Mouse (Mus musculus): ENCODE measurements around the gene Mgarp. TPM values are rescaled to one million over a fixed set of nuclear protein-coding genes. Genes with fewer than 3 reads are reported as not detected.

Gene Mgarp
- polyA plus RNA-seq, 1 experiment from 2014 or later = 2.5 TPM

DNA sequence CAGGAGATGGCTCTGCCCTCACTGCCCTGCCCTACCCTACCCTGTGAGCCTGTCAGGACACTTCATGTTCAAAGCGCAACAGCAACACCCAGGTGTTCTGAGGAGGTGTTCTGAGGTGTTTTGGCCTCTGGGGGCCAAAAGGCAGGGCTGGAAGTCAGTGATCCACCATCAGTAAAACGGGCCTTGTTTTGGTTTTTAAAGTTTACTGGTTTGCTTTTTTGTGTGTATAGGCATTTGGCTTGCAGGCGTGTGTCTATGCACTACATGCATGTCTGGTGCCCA lies 17.9 kb downstream of the Mgarp start:
- Histone ChIP-seq H3K4me1 (0 out of 2 replicates have a peak, but pooled peaks cover 10% of the 10 kb centered on the region), H3K27me3 (no peaks in the 10 kb centered on the region), H3K4me2 (peak overlapping the region; percentile 60), H3K9ac (0 out of 2 replicates have a peak overlapping the region, but pooled peaks have one; percentile 23), H3K4me3 (peak overlapping the region; percentile 39), H3K36me3 (no peaks in the 10 kb centered on the region), H3K27ac (no peak overlapping the region), H3K9me3 (no peaks in the 10 kb centered on the region)
- 72% methylated on average over 3 of the region's 3 CpGs for WGBS
- no peak; the same call in 1 of the 2 replicates for ATAC-seq (ENCODE audit: borderline replicate concordance, extremely low read depth, low FRiP score, low TSS enrichment)

DNA sequence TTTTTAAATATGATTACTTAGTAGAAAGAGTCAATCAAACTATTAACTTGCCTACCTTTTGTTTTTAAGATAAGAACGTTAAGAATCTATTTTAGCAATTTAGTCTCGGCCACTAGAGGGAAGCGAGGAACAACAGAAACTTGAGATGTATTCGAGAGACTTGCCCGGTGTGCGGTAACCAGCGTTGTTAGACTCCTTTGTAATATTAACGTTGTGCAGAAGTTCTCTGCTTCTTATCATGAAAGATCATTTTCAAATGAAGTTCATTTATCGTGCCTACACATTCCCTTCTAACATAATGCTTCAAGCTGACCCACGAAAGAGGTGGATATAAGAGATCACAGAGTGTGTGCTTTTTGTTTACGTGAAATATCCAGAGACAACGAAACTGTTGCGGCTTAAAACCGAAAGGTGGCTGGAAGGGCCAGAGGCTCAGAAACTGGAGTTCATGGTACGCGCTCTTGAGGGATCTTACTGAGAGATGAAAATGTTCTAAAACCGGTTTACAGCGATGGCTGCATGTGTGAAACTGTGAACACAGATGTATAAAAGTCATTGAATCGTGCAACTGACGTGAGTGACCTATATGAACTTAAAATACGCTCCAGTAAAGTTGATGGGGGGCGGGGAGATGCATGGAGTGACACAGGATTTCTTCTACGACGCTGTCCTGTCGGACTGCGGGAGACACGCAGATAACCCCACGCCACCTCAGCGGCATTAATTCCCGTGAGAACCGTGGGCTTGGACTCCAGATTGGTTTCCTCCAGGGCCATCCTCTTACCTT lies 18.5 kb downstream of the Mgarp start:
- Histone ChIP-seq H3K27me3 (no peaks in the 10 kb centered on the region), H3K4me3 (peak overlapping the region; percentile 39), H3K9me3 (no peaks in the 10 kb centered on the region), H3K9ac (peak overlapping the region; percentile 23), H3K4me2 (peak overlapping the region; percentile 60), H3K27ac (no peak overlapping the region; the same call in 1 of the 2 replicates), H3K4me1 (0 out of 2 replicates have a peak, but pooled peaks cover 10% of the 10 kb centered on the region), H3K36me3 (no peaks in the 10 kb centered on the region)
- 16% methylated on average over 31 of the region's 31 CpGs for WGBS
- no peak for ATAC-seq (ENCODE audit: borderline replicate concordance, extremely low read depth, low FRiP score, low TSS enrichment)

DNA sequence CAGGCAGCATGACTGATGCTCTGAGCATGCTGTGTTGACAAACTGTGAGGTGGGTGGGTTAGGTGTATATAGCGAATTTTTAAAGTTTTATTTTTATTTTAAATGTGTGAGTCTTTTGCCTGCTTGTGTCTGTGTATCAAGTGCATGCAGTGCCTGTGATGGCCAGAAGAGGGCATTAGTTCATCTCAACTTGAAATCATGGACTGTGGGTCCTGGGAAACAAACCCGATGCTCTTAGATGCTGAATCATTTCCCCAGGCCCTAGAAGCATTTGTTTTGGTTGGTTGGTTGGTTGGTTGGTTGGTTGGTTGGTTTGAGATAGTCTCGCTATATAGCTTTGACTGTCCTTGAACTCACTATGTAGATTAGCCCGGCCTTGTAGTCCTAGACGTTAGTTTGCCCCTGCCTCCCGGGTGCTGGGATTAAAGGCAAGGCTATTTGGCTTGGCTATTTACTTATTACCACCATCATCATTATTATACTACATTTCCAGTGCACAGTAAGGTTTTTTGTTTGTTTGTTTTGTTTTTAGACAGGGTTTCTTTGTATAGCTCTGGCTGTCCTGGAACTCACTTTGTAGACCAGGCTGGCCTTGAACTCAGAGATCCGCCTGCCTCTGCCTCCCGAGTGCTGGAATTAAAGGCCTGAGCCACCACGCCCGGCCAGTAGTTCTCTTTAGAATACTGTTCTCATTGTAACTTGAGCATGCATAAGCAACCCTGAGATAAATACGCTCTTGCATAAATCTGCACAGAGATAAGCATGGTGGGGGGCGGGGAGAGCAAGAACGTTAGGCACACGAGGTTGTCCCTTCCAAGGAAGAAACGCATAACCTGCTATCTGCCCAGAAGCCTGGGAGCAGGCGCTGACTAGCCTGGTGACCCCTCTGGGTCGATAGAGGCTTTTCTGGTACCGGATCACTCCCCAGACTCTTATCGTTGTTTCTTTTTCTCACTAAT lies 21.0 kb downstream of the Mgarp start:
- H3K9me3 ChIP-seq = no peaks in the 10 kb centered on the region
- H3K9ac ChIP-seq = no peak overlapping the region
- H3K27ac ChIP-seq = no peak overlapping the region
- no peak for ATAC-seq (ENCODE audit: borderline replicate concordance, extremely low read depth, low FRiP score, low TSS enrichment)
- H3K27me3 ChIP-seq = no peaks in the 10 kb centered on the region
- no peak overlapping the region for H3K4me3 ChIP-seq
- no peaks in the 10 kb centered on the region for H3K36me3 ChIP-seq
- WGBS = 80% methylated on average over 19 of the region's 19 CpGs
- no peak overlapping the region for H3K4me2 ChIP-seq
- H3K4me1 ChIP-seq = 0 out of 2 replicates have a peak, but pooled peaks cover 10% of the 10 kb centered on the region

DNA sequence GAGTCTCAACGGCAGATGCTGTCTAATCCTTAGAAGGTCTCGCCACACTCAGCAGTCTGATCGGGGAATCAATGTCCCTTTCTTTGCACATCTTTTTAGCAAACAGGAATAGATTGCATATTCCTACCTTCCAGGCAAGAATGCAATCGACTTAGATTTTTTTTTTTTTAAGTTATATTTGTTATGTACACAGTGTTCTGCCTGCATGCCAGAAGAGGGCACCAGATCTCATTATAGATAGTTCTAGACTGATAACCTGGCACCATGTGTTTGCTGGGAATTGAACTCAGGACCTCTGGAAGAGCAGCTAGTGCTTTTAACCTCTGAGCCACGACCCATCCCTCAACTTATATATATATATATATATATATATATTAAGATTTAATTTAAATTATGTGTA lies 23.0 kb downstream of the Mgarp start:
- no peaks in the 10 kb centered on the region for H3K27me3 ChIP-seq
- H3K9me3 ChIP-seq = no peaks in the 10 kb centered on the region
- no peak overlapping the region for H3K9ac ChIP-seq
- H3K36me3 ChIP-seq = no peaks in the 10 kb centered on the region
- no peak overlapping the region for H3K4me2 ChIP-seq
- WGBS = 63% methylated on average over 5 of the region's 5 CpGs
- no peak overlapping the region; the same call in 1 of the 2 replicates for H3K27ac ChIP-seq
- H3K4me1 ChIP-seq = 0 out of 2 replicates have a peak, but pooled peaks cover 4% of the 10 kb centered on the region
- no peak overlapping the region for H3K4me3 ChIP-seq
- ATAC-seq (ENCODE audit: borderline replicate concordance, extremely low read depth, low FRiP score, low TSS enrichment) = no peak

DNA sequence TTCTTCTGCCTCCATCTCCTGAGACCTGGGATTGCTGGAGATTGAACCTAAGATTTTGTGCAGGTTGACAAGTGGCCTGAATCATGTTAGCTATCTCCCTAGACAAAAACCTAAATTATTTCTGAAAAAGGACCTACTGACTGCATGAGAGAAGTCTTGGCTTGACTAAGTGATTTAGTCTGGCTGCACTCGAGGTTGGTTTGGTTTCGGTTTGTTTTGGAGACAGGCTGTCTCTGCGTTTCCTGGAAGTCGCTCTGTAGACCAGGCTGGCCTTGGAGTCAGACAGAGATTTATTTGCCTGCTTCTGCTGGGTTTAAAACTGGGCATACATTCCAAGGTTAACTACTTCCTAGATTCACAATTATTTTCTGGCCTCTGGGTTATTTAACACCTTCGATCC lies 23.7 kb downstream of the Mgarp start:
- Histone ChIP-seq H3K27me3 (no peaks in the 10 kb centered on the region), H3K4me2 (no peak overlapping the region), H3K36me3 (no peaks in the 10 kb centered on the region), H3K27ac (no peak overlapping the region), H3K9ac (no peak overlapping the region), H3K9me3 (no peaks in the 10 kb centered on the region), H3K4me3 (no peak overlapping the region), H3K4me1 (no peaks in the 10 kb centered on the region)
- no peak for ATAC-seq (ENCODE audit: borderline replicate concordance, extremely low read depth, low FRiP score, low TSS enrichment)
- 55% methylated on average over 5 of the region's 5 CpGs for WGBS

DNA sequence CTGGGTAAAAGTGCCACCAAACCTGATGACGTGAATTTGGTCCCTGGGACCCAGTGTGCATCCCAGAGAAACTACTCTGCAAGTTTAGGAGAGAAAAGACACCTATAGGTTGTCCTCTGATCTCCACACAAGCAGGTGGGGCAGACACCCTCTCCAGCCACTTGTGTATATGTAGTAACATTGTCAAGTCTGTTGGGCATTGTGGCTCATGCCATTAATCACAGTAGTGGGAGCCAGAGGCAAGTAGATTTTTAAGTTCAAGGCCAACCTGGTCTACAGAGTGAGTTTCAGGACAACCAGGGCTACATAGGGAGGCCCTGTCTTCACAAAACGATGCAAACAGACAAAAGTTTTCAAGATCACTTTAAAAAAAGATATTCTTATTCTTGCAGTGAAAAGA lies 24.7 kb downstream of the Mgarp start:
- Histone ChIP-seq H3K27ac (no peak overlapping the region), H3K4me1 (no peaks in the 10 kb centered on the region), H3K27me3 (no peaks in the 10 kb centered on the region), H3K4me3 (no peak overlapping the region), H3K36me3 (no peaks in the 10 kb centered on the region), H3K9me3 (no peaks in the 10 kb centered on the region), H3K4me2 (no peak overlapping the region), H3K9ac (no peak overlapping the region)
- ATAC-seq (ENCODE audit: borderline replicate concordance, extremely low read depth, low FRiP score, low TSS enrichment) = no peak
- WGBS = 72% methylated on average over 2 of the region's 2 CpGs

DNA sequence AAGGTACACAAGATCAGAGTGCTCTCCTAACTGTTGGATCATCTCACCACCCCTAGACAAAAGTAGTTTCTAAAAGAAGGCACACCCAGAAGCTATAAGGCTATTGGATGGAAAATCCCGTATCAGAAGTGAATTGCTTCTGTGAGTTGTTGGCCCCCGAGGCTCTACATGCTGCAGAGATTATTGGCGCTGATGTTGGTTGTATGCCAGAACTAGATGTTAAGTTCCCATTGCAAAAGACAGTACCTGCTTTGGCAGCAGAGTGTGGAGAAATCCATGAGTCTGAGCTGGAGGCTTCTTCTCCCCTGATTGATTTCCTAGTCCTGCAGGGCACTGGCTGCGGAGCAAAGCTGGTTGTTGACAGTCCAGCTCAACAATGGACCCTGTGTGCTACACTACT lies 28.5 kb downstream of the Mgarp start:
- Histone ChIP-seq H3K36me3 (no peaks in the 10 kb centered on the region), H3K27me3 (0 out of 2 replicates have a peak, but pooled peaks cover 6% of the 10 kb centered on the region), H3K4me3 (no peak overlapping the region), H3K9ac (no peak overlapping the region), H3K27ac (no peak overlapping the region), H3K4me1 (peaks cover 10% of the 10 kb centered on the region), H3K9me3 (no peaks in the 10 kb centered on the region), H3K4me2 (no peak overlapping the region)
- no peak for ATAC-seq (ENCODE audit: borderline replicate concordance, extremely low read depth, low FRiP score, low TSS enrichment)
- WGBS = 76% methylated on average over 4 of the region's 4 CpGs

DNA sequence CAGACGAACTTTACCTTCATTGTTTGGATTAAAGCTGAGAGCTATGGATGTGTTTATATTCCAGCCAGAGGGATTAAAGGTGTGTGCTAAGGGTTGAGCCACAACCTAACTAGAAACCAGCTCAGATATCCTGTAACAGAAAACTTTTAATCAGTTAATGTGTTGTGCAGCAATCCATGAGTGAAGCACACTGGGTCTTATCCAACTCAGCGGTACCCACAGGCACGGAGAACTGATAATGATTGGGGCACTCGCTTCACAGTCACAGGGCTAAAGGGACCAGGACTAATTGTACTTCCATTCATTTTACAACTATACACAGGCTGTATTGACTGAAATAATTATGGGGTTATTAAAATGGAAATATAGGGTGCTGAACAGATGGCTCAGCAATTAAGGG lies 29.6 kb downstream of the Mgarp start:
- Histone ChIP-seq H3K4me2 (no peak overlapping the region), H3K9me3 (no peaks in the 10 kb centered on the region), H3K9ac (no peak overlapping the region), H3K4me3 (no peak overlapping the region), H3K27ac (no peak overlapping the region), H3K4me1 (peaks cover 10% of the 10 kb centered on the region), H3K36me3 (no peaks in the 10 kb centered on the region), H3K27me3 (0 out of 2 replicates have a peak, but pooled peaks cover 6% of the 10 kb centered on the region)
- ATAC-seq (ENCODE audit: borderline replicate concordance, extremely low read depth, low FRiP score, low TSS enrichment) = no peak
- WGBS = 49% methylated on average over 4 of the region's 4 CpGs

DNA sequence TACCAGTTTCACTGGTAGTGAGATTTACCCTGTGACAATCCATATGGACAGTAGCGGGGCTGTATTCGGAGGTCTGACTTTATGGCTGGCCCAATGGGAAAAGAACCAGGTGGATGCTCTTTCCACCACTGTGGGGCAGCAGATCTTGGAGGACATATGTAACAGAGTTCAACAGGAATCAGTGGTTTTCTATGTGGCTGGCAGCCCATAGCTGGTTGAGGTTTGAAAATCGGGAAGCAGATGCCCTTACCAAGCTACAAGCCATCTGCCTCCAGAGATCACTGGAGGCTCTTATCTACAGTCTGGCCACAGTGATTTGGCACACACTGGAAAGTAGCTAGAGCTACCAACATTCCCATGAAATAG lies 31.0 kb downstream of the Mgarp start:
- H3K27me3 ChIP-seq = 0 out of 2 replicates have a peak, but pooled peaks cover 6% of the 10 kb centered on the region
- H3K4me1 ChIP-seq = peaks cover 10% of the 10 kb centered on the region
- peak overlapping the region; percentile 82 for H3K4me2 ChIP-seq
- H3K36me3 ChIP-seq = no peaks in the 10 kb centered on the region
- WGBS = 6% methylated on average over 3 of the region's 3 CpGs
- H3K4me3 ChIP-seq = peak overlapping the region; percentile 47
- H3K9me3 ChIP-seq = no peaks in the 10 kb centered on the region
- ATAC-seq (ENCODE audit: borderline replicate concordance, extremely low read depth, low FRiP score, low TSS enrichment) = no peak
- peak overlapping the region; percentile 0; the same call in 1 of the 2 replicates for H3K9ac ChIP-seq
- H3K27ac ChIP-seq = no peak overlapping the region

DNA sequence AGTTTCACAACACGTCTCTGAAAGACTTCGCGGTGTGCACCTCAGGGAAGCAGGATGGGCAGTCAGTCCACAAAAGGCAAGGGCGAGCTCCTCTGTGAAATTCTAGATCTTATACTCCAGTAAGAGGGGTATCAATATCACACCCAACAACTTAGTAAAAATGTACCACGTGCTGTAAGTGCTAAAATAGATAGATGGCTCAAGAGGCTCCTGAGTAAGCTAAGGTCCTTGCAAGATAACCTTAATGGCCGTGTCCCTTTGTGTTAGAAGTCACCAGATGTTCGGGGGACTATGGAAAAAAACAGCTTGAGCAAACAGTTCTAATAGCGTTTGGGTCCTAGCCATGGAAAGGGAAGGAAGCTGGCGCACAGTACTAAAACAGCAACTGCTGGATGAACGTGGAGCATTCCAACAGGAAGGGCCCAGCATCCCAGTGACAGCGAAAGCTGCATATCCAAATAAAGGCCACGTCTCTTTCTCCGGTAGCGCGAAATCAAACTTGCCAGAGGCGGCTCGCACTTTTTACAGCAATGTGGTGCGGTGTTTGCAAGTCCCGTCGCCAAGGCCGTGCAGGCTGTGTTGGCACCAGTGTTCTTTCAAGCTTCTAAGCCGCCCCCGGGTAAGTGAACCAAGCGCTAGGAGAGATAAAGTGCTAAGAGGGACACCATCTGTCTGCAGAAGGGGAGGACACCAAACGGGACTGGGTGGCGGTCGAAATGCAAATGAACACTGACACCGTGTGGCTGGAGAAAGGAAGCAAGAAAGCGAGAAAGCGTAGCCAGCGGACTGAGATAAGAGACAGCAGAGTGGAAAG lies 31.6 kb downstream of the Mgarp start:
- Histone ChIP-seq H3K4me3 (peak overlapping the region; percentile 47), H3K4me2 (peak overlapping the region; percentile 82), H3K9me3 (no peaks in the 10 kb centered on the region), H3K36me3 (no peaks in the 10 kb centered on the region), H3K27me3 (0 out of 2 replicates have a peak, but pooled peaks cover 6% of the 10 kb centered on the region), H3K27ac (peak overlapping the region; percentile 44), H3K9ac (peak overlapping the region; percentile 25; the same call in 1 of the 2 replicates), H3K4me1 (peaks cover 10% of the 10 kb centered on the region)
- peak; percentile 88 for ATAC-seq (ENCODE audit: borderline replicate concordance, extremely low read depth, low FRiP score, low TSS enrichment)
- WGBS = 7% methylated on average over 31 of the region's 31 CpGs

DNA sequence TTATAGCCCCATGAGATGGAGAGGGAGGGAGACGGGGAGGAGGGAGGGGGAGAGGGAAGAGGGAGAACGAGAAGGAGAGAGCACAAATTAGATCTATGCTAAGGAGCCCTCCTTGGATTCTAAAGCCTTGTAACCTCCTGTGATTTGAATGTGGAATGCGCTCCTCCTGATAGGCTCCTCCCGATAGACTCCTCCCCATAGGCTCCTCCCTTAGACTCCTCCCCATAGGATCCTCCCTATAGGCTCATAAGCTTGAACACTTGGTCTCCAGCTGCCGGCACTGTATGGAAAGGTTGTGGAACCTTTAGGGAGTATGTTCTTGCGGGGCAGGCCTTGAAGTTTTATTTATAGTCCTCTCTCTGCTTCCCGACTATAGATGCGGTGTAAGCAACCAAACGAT lies 35.5 kb downstream of the Mgarp start:
- 30% methylated on average over 9 of the region's 9 CpGs for WGBS
- H3K27me3 ChIP-seq = 0 out of 2 replicates have a peak, but pooled peaks cover 6% of the 10 kb centered on the region
- 0 out of 2 replicates have a peak, but pooled peaks have one; percentile 24 for ATAC-seq (ENCODE audit: borderline replicate concordance, extremely low read depth, low FRiP score, low TSS enrichment)
- no peak overlapping the region for H3K27ac ChIP-seq
- H3K4me3 ChIP-seq = 0 out of 2 replicates have a peak overlapping the region, but pooled peaks have one; percentile 0
- H3K4me2 ChIP-seq = peak overlapping the region; percentile 3; the same call in 1 of the 2 replicates
- H3K36me3 ChIP-seq = no peaks in the 10 kb centered on the region
- no peak overlapping the region for H3K9ac ChIP-seq
- no peaks in the 10 kb centered on the region for H3K9me3 ChIP-seq
- peaks cover 20% of the 10 kb centered on the region for H3K4me1 ChIP-seq

All from lung, embryonic 15.5 days (tissue).